In genomic region chr5:65757110-65757509, GRCm38 (mm10) we compare ENCODE assay signal across 29 mouse cellular contexts. TPM values are rescaled to one million over a fixed set of nuclear protein-coding genes. Genes with fewer than 3 reads are reported as not detected.
DNase-seq lines count a peak whose midpoint lies in the region; ATAC-seq and TF ChIP-seq lines count a peak whose summit lies in the region.
"Had no signal": no experiment of that assay in that cellular context is flagged by ENCODE, and none has a peak within 500 bp of the region (broad histone marks: within the 10 kb centered on the region; RNA-seq: fewer than 3 reads in every experiment).

No protein-coding gene starts in this region.

- peak; percentile 93 for DNase-seq in Muller cell, postnatal 12 days (ENCODE audit: inconsistent ontology term)
- DNase-seq in brain, embryonic 14.5 days (ENCODE audit: low read depth) = peak; percentile 86
- DNase-seq in forebrain, embryonic 14.5 days (ENCODE audit: low spot score) = peak; percentile 74
- peak; percentile 11 for DNase-seq in retina, embryonic 14.5 days (ENCODE audit: low spot score)
- no peak for DNase-seq in adrenal gland, adult 18-20 months (ENCODE audit: low spot score in 2 of 2)
- DNase-seq in cerebellum, adult 2 months = no peak
- DNase-seq in spleen, postnatal 4 days (ENCODE audit: low spot score in 2 of 2) = no peak
- DNase-seq: adrenal gland, adult 8-10 months; cerebellum, adult 11 months; cerebellum, adult 9-11 months; gastrocnemius, postnatal 14 days; heart, adult 18-20 months; heart, postnatal 36 days; kidney, adult 8-10 months; kidney, postnatal 4 days; liver; lung, embryonic 14.5 days; lung, postnatal 14 days; right cerebral cortex, postnatal 14 days; thymus, postnatal 25 days had no signal

- H3K9ac ChIP-seq in forebrain, embryonic 14.5 days (ENCODE audit: low read length) = no peak overlapping the region
- H3K9ac ChIP-seq: embryonic facial prominence, embryonic 13.5 days; hindbrain, embryonic 12.5 days; liver, embryonic 14.5 days; lung, embryonic 14.5 days; neural tube, embryonic 12.5 days had no signal

- H3K27ac ChIP-seq in forebrain, embryonic 14.5 days (ENCODE audit: low read depth, low read length) = no peak overlapping the region
- H3K27ac ChIP-seq in cerebellum, adult 2 months (ENCODE audit: insufficient read depth, low read length) = no peak overlapping the region
- H3K27ac ChIP-seq: embryonic facial prominence, embryonic 13.5 days; hindbrain, embryonic 12.5 days; kidney, postnatal 0 days; liver, embryonic 14.5 days; neural tube, embryonic 12.5 days had no signal

- peak; percentile 65 for ATAC-seq in forebrain, embryonic 14.5 days
- ATAC-seq: activated CD4-positive, CD25-positive, alpha-beta regulatory T cell, adult 4 months; intestine, embryonic 16.5 days had no signal

- no peaks in the 10 kb centered on the region for H3K36me3 ChIP-seq in forebrain, embryonic 14.5 days (ENCODE audit: control insufficient read depth, insufficient read depth, low read length)
- H3K36me3 ChIP-seq: hindbrain, embryonic 12.5 days; neural tube, embryonic 12.5 days had no signal

- H3K9me3 ChIP-seq in forebrain, embryonic 14.5 days (replicated peaks; ENCODE audit: control insufficient read depth, low read length) = no peaks in the 10 kb centered on the region
- H3K9me3 ChIP-seq: embryonic facial prominence, embryonic 13.5 days; hindbrain, embryonic 12.5 days; neural tube, embryonic 12.5 days had no signal

- H3K4me1 ChIP-seq in forebrain, embryonic 14.5 days (ENCODE audit: control insufficient read depth, insufficient read depth, low read length) = no peaks in the 10 kb centered on the region; the same call in 1 of the 2 replicates
- no peaks in the 10 kb centered on the region for H3K4me1 ChIP-seq in cerebellum, adult 2 months (ENCODE audit: control insufficient read depth, insufficient read depth, low read length)
- H3K4me1 ChIP-seq: hindbrain, embryonic 12.5 days; neural tube, embryonic 12.5 days had no signal

- no peak for TF ChIP-seq CTCF in brain, embryonic 14.5 days (IDR thresholded peaks at IDR 0.05; ENCODE audit: borderline replicate concordance, extremely low read depth, insufficient read depth, insufficient read length)
- no peak for TF ChIP-seq CTCF in cerebellum, adult 2 months (IDR thresholded peaks at IDR 0.05; ENCODE audit: borderline replicate concordance, insufficient read depth, low read depth, low read length)

- WGBS in forebrain, embryonic 14.5 days = 14% methylated on average over 1 of the region's 1 CpGs
- WGBS in cerebellum, adult 2 months = 98% methylated on average over 1 of the region's 1 CpGs

- no peak overlapping the region for H3K4me3 ChIP-seq in forebrain, embryonic 14.5 days (ENCODE audit: low read depth, low read length)
- no peak overlapping the region for H3K4me3 ChIP-seq in cerebellum, adult 2 months (replicated peaks; ENCODE audit: insufficient read depth, low read depth, low read length)
- H3K4me3 ChIP-seq: embryonic facial prominence, embryonic 13.5 days; hindbrain, embryonic 12.5 days; myocyte; neural tube, embryonic 12.5 days had no signal

- no peak overlapping the region for H3K4me2 ChIP-seq in forebrain, embryonic 14.5 days (ENCODE audit: low read length)
- H3K4me2 ChIP-seq: embryonic facial prominence, embryonic 13.5 days; heart, embryonic 11.5 days; hindbrain, embryonic 12.5 days; lung, embryonic 14.5 days; neural tube, embryonic 12.5 days had no signal

- no peaks in the 10 kb centered on the region for H3K27me3 ChIP-seq in forebrain, embryonic 14.5 days (replicated peaks; ENCODE audit: control insufficient read depth, insufficient read depth, low read length)
- no peaks in the 10 kb centered on the region for H3K27me3 ChIP-seq in cerebellum, adult 2 months (ENCODE audit: control insufficient read depth, insufficient read depth, low read length)
- H3K27me3 ChIP-seq: embryonic facial prominence, embryonic 13.5 days; hindbrain, embryonic 12.5 days; neural tube, embryonic 12.5 days had no signal

- no peak for TF ChIP-seq POLR2A in brain, embryonic 14.5 days (IDR thresholded peaks at IDR 0.05; ENCODE audit: borderline replicate concordance, extremely low read depth, insufficient read depth, insufficient read length, poor library complexity, severe bottlenecking)
- TF ChIP-seq POLR2A in cerebellum, adult 2 months (IDR thresholded peaks at IDR 0.05; ENCODE audit: borderline replicate concordance, insufficient read depth, low read length) = no peak

RNA-seq across cellular contexts. Expression of gene N4bp2, which starts 6.2 kb away (rescaled TPM):
- polyA plus RNA-seq in brain, embryonic 14.5 days (2012; rRNA removed) = 30.2 and 31.4 TPM in 2 replicates
- 22.4 and 29.9 TPM in 2 replicates for polyA plus RNA-seq in forebrain, embryonic 14.5 days (2014; fragmentation: Nextera tagmentation; extraction: Ambion mirVana)
- total RNA-seq in adrenal gland, adult 18-20 months (2021) = 10 to 100 TPM in 1 of 2 experiments, 1 to 10 TPM in 1; 8.1 to 12.0 TPM
- 5.4 and 5.7 TPM in 2 replicates for polyA plus RNA-seq in cerebellum, adult 2 months (2012; rRNA removed)

RNA-seq across cellular contexts. Expression of gene Pds5a, which starts 59.0 kb away (rescaled TPM):
- polyA plus RNA-seq in brain, embryonic 14.5 days (2012; rRNA removed) = 81.5 and 84.1 TPM in 2 replicates
- 58.7 and 63.4 TPM in 2 replicates for polyA plus RNA-seq in forebrain, embryonic 14.5 days (2014; fragmentation: Nextera tagmentation; extraction: Ambion mirVana)
- total RNA-seq in adrenal gland, adult 18-20 months (2021) = 10 to 100 TPM; 77.6 to 85.9 TPM
- polyA plus RNA-seq in cerebellum, adult 2 months (2012; rRNA removed) = 58.3 and 62.1 TPM in 2 replicates

Comparison
In these comparisons a context has a peak if more than half of its experiments do, and no peak if none do; other contexts are left out.
1. DNase-seq: peak in Muller cell, postnatal 12 days (single experiment), brain, embryonic 14.5 days (single experiment), forebrain, embryonic 14.5 days (single experiment) and retina, embryonic 14.5 days (single experiment); none in adrenal gland, adult 18-20 months (0 of 2), cerebellum, adult 2 months (0 of 2) and spleen, postnatal 4 days (0 of 2).